Mouse (Mus musculus): ENCODE results near the gene Eno1.

The Eno1 gene

GRCm38 (mm10) chr4:150236521-150237481, at the start of gene Eno1:
Gene Eno1, plus strand, starts transcription at chr4:150236721.
- DNase-seq (ENCODE audit: low spot score), result peak; percentile 98

DNA sequence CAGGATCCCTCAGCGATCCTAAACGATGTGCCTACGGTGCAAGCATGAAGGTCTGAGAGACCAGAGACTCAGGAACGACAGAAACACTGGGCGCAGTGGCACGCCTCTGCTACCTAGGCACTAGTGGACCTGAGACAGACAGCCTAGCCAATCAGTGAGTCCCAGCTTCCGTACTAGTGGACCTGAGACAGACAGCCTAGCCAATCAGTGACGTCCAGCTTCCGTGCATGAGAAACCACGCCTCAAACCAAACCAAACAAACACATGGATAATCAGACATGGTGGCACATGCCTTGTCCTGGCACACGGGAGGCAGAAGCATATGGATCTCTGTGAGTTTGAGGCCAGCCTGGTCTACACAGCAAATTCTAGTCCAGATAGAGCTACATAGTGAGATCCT, 48.3 kb upstream of the Eno1 start:
- no peak for DNase-seq (ENCODE audit: low spot score)

DNA sequence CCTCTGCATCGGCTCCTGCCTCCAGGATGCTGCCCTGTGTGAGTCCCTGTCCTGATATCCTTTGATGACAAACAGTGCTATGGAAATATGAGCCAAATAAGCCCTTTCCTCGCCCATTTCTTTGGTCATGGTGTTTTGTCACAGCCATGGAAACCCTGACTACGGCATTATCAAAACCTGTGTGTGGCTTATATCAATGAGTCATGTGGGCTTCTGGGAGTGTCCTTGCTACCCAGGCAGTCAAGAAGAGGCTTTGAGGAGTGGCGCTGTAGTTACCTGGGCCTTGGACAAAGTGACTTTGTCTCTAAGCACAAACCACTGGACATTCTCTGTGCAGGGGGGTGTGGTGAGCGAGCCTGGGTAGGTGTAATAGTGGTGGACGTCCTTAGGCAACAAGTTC, 44.3 kb upstream of the Eno1 start:
- no peak for DNase-seq (ENCODE audit: low spot score)

- no peak for DNase-seq (ENCODE audit: low spot score)
Measured at GRCm38 (mm10) chr4:150193915-150194314, 42.6 kb upstream of the Eno1 start.

- no peak for DNase-seq (ENCODE audit: low spot score)
Measured at GRCm38 (mm10) chr4:150198268-150198667, 38.3 kb upstream of the Eno1 start.

DNA sequence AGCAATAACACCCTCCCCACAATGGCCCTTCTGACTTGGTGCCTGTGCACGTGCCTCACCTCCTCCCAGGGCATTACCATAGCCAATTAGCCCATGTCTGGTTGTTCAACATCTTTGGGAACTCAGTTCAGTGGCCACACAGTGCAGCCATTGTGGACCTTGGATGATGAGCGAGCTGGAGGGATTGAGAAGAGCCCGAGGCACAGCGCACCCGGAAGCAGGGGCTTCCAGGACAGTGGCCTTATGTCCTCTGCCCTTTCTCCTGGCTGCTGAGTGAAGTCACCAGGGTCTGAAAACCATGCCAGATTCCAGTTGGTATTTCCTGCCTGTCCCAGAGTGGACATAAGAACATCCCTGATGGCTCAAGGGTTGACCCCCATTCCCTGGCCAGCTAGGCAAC, 35.3 kb upstream of the Eno1 start, which contains the start of gene Car6:
Gene Car6 (minus strand): TSS at position 101 of the 400 bp plus-strand sequence.
- no peak for DNase-seq (ENCODE audit: low spot score)

DNA sequence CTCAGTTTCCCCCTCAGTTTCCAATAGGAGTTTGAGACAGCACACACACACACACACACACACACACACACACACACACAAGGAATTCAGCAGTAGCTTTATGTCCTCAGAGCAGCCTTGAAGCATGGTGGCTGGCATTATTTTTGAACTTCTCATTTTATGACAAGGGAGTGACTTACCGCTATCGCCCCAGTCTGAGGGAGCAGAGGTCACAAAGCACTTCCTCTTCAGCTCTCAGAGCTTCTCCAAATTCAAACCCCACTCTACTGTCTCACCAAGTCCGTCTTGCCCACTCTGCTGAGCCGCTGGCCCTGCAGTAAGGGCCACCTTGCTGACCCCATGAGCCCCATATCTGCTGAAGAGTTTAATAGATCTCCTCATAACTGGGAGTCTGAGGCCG, 33.8 kb upstream of the Eno1 start:
- no peak for DNase-seq (ENCODE audit: low spot score)

DNA sequence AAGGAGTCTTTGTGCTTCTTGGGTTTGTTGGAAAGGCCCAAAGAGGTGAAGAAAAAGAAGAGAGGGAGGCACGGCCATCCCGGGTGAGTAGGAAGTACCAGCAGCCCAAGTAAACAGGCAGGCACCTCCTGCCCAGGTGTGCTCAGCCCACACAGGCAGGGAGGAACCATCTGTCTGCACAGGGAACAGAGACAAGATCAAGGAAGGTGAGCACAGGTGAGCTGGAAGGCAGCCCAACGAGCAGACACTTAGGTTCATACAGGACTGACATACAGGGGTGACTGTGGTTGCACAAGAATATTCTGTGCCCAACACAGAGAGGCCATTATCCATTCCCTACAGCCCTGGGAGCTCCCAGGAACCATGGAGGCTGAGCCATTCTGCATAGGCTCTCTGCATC, 31.6 kb upstream of the Eno1 start:
- DNase-seq (ENCODE audit: low spot score), result no peak

- no peak for DNase-seq (ENCODE audit: low spot score)
Measured at GRCm38 (mm10) chr4:150209751-150210150, 26.8 kb upstream of the Eno1 start.

- DNase-seq (ENCODE audit: low spot score), result no peak
Measured at GRCm38 (mm10) chr4:150210306-150210705, 26.2 kb upstream of the Eno1 start.

DNA sequence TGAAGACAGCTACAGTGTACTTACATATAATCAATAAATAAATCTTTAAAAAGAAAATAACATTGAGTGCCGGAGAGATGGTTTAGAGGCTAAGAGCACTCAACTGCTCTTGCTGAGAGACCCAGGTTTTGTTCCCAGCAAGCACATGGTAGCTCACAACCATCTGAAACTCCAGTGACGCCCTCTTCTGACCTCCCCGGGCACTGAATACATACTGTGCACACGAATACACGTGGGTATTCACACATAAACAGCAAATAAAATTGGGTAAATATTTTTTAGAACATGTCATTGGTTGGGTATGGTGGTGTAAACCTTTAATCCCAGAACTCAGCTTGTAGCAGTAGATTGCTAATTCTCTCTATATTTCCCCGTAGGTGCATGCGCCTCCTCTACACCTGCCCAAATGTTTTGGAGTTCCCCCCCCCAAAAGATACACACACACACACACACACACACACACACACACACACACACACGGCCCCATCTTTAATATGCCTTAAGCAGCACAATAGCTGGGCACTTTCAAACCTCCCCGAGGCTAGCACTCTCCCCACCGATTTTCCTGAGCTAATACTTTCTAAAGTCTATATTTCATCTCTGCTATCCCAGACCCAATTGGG, 24.5 kb upstream of the Eno1 start:
- no peak for DNase-seq (ENCODE audit: low spot score)

GRCm38 (mm10) chr4:150212553-150212971, 24.0 kb upstream of the Eno1 start:
- DNase-seq (ENCODE audit: low spot score), result no peak

- no peak for DNase-seq (ENCODE audit: low spot score)
Measured at GRCm38 (mm10) chr4:150213910-150214309, 22.6 kb upstream of the Eno1 start.

DNA sequence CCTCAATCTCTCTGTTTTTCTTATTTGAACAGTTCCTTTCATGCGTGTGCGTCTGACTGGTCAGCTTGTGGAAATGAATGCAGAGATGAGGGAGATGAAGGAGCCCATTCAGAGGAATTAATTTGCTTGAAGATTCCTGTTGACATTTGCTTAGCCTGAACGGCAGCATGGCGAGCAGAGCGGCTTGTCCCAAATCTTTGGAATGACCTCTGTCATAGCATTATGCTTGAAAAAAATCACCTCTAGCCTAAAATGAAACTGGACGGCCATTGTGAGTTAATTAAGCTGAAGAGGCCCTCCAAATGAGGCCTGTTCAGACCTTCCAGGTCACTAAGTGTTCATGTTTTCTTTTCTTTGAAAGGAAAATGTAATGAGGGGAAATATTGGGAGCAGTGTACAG, 20.1 kb upstream of the Eno1 start:
- DNase-seq (ENCODE audit: low spot score), result no peak

- no peak for DNase-seq (ENCODE audit: low spot score)
Measured at GRCm38 (mm10) chr4:150217042-150217554, 19.4 kb upstream of the Eno1 start.

GRCm38 (mm10) chr4:150217935-150218334, 18.6 kb upstream of the Eno1 start:
- no peak for DNase-seq (ENCODE audit: low spot score)

DNA sequence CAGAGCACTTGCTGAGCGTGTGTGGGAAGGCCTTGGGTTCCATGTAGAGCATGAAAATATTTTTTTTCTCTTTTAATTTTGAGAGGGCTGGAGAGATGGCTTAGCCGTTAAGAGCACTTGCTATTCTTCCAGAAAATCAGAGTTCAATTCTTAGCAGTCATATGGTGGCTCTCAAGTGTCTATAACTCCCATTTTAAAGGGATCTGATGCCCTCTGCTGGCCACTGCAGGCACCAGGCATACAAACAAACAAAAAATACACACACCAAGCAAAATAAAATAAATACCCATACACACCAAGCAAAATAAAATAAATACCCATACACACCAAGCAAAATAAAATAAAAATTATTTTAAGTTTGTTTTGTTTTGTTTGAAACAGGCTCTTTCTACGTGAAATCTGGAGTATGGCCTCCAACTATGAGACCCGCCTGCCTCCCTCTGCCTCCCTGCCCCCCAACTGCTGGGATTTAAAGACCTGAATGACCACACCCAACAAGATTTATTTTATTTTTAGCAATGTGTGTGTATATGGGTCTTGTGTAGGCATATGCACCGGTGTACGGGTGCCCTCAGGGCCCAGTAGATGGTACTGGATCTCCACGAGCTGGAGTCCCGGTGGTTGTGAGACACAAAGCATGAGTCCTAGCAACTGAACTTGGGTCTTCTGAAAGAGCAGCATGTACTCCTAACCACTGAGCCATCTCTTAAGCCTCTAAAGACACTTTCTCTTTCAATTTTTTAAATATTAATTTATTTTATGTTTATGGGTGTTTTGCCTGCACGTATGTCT, 16.8 kb upstream of the Eno1 start:
- DNase-seq (ENCODE audit: low spot score), result no peak

DNA sequence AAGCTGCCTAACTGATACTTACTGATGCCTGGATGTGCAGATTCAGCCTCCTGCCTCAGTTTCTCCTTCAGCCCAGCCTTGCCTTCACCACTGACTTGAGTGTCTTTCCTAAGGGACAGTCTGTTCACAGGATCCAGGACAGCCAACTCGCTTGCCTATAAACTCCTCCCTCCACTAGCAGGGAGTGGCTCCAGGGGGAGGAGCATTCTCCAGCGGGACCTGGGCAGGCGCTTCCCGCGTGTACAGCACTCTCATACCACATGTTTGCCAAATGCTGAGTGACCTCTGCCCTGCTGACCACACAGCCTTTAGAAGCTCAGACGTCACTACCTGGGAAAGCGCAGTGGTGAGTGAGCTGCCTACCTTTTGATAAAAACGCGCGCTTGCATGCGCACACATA, 15.9 kb upstream of the Eno1 start:
- no peak for DNase-seq (ENCODE audit: low spot score)

GRCm38 (mm10) chr4:150221017-150221640, 15.4 kb upstream of the Eno1 start:
- DNase-seq (ENCODE audit: low spot score), result no peak

DNA sequence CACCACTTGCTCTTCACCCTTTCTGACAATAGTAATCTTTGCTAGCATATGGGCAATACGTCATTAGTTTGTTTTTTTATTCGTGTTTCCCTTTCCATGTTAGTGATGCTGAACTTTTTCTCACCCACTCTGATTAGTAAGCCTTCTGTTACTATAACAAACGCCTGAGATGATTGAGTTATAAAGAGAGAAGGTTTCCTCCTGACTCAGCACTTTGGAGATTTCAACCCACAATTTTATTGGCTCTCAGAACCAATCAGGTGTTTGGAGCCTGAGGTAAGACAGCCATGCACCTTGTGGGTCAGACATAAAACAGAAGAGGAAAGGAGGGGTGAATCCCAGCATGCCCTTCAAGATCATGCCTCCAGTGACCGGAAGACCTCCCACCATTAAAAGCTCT, 12.7 kb upstream of the Eno1 start:
- DNase-seq (ENCODE audit: low spot score), result no peak

DNA sequence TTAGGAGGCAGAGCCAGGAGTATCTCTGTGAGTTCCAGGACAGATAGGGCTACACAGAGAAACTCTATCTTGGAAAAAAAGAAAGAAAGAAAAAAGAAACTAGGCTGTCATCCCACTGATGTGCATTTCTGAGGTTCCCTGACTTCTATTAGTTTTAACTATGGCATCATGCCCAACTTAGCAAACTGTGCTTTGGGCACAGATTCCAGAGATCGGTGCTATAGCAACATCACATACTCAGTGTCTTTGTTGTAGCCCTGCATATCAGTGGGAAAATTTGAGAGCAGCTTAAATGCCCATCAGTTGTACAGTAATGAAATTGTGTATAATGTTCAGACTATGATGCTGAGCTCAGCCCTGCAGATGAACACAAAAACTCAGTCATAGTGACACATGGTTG, 10.8 kb upstream of the Eno1 start:
- DNase-seq (ENCODE audit: low spot score), result no peak
